In the genomic region with DNA sequence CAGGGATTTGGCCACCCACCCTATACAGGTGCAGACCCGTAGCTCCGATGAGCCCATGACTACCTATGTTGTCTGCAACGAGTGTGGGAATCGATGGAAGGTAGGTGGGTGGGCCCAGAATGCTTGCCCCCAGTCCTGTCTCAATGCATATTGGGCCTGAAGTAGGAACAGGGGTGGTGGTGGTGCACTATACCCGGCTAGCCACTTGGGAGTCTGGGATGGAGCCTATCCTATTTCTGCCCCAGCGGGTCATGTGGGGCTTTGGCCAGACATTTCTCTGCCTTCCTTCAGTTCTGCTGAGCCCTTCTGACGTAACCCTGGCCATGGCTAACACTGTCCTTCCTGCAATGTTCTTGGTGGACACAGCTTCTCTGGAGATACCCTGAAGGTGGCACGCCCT, we compare ENCODE assay signal across 30 mouse cellular contexts. TPM values are rescaled to one million over a fixed set of nuclear protein-coding genes. Genes with fewer than 3 reads are reported as not detected.
"Had no signal": no experiment of that assay in that cellular context is flagged by ENCODE, and none has a peak within 500 bp of the region (broad histone marks: within the 10 kb centered on the region; RNA-seq: fewer than 3 reads in every experiment).

No protein-coding gene starts in this region.

- H3K27me3 ChIP-seq: limb, embryonic 13.5 days; midbrain, embryonic 12.5 days; midbrain, embryonic 15.5 days; neural tube, embryonic 12.5 days; neural tube, embryonic 15.5 days had no signal

- H3K27ac ChIP-seq: kidney, postnatal 0 days; layer of hippocampus, adult 2 months; limb, embryonic 10.5 days; limb, embryonic 13.5 days; liver, embryonic 14.5 days; macrophage; midbrain, embryonic 12.5 days; midbrain, embryonic 15.5 days; neural tube, embryonic 12.5 days; neural tube, embryonic 15.5 days had no signal

- H3K9ac ChIP-seq: limb, embryonic 13.5 days; liver, embryonic 14.5 days; liver, postnatal 0 days; lung, embryonic 14.5 days; midbrain, embryonic 12.5 days; midbrain, embryonic 15.5 days; neural tube, embryonic 12.5 days; neural tube, embryonic 15.5 days had no signal

- H3K4me2 ChIP-seq: limb, embryonic 13.5 days; lung, embryonic 14.5 days; midbrain, embryonic 12.5 days; midbrain, embryonic 15.5 days; neural tube, embryonic 12.5 days; neural tube, embryonic 15.5 days had no signal

- DNase-seq: kidney, adult 18-20 months; kidney, adult 9 months; kidney, postnatal 25 days; layer of hippocampus, adult 9-11 months; liver; liver, postnatal 0 days; lung, embryonic 14.5 days; right cerebral cortex, adult 18-20 months; right cerebral cortex, postnatal 14 days; right cerebral cortex, postnatal 4 days; thymus, adult 18-20 months; thymus, postnatal 36 days had no signal

- H3K9me3 ChIP-seq: limb, embryonic 10.5 days; limb, embryonic 13.5 days; midbrain, embryonic 12.5 days; midbrain, embryonic 15.5 days; neural tube, embryonic 12.5 days; neural tube, embryonic 15.5 days had no signal

- H3K4me3 ChIP-seq: layer of hippocampus, adult 2 months; limb, embryonic 10.5 days; limb, embryonic 13.5 days; midbrain, embryonic 12.5 days; midbrain, embryonic 15.5 days; neural tube, embryonic 12.5 days; neural tube, embryonic 15.5 days had no signal

- ATAC-seq: liver, postnatal 0 days; lung, postnatal 0 days; midbrain, embryonic 15.5 days had no signal

RNA-seq across cellular contexts. Expression of a gene that starts 10.7 kb away (rescaled TPM):
- total RNA-seq: layer of hippocampus, adult 2 months; layer of hippocampus, postnatal 25 days; left cerebral cortex, adult 18-20 months; left cerebral cortex, postnatal 25 days; megakaryocyte, adult 5-6 weeks had no signal
- polyA plus RNA-seq: kidney, postnatal 0 days; large intestine, adult 2 months; limb, embryonic 10.5 days; limb, embryonic 13.5 days; liver, embryonic 14.5 days; liver, postnatal 0 days; lung, embryonic 14.5 days; lung, postnatal 0 days; macrophage; midbrain, embryonic 12.5 days; midbrain, embryonic 15.5 days; neural tube, embryonic 12.5 days; neural tube, embryonic 15.5 days; stomach, embryonic 16.5 days; urinary bladder, adult 2 months had no signal

RNA-seq across cellular contexts. Expression of a gene that starts 16.1 kb away (rescaled TPM):
- polyA plus RNA-seq: macrophage had no signal

RNA-seq across cellular contexts. Expression of a gene that starts 27.2 kb away (rescaled TPM):
- total RNA-seq: megakaryocyte, adult 5-6 weeks had no signal
- polyA plus RNA-seq: macrophage had no signal
